Mouse (Mus musculus): ENCODE results near the gene Slc2a4. TPM values are rescaled to one million over a fixed set of nuclear protein-coding genes. Genes with fewer than 3 reads are reported as not detected.
"Not testable (repeated sequence)": the region's sequence is repeated elsewhere in the genome, so short reads cannot be mapped to it uniquely, and the experiment has no call there.

The Slc2a4 gene
- total and polyA plus RNA-seq, 2 experiments from 2014 or later: 6.1 to 12.8 TPM

- peak; percentile 37 for DNase-seq (ENCODE audit: low spot score)
- WGBS: 48% methylated on average over 3 of the region's 3 CpGs
These were observed 15.7 kb downstream of the Slc2a4 start for GRCm38 (mm10) chr11:69932254-69932653.

GRCm38 (mm10) chr11:69931769-69932168 is 16.2 kb downstream of the Slc2a4 start:
- Histone ChIP-seq H3K4me1 (ENCODE audit: insufficient read depth, low read length) (peaks cover 14% of the 10 kb centered on the region; the same call in 1 of the 2 replicates), H3K27me3 (ENCODE audit: insufficient read depth, low read length) (peaks cover 6% of the 10 kb centered on the region; the same call in 1 of the 2 replicates), H3K9ac (replicated peaks; ENCODE audit: low read length) (no peak overlapping the region), H3K4me3 (ENCODE audit: low read length) (no peak overlapping the region), H3K9me3 (ENCODE audit: low read length) (no peaks in the 10 kb centered on the region), H3K27ac (no peak overlapping the region), H3K36me3 (ENCODE audit: insufficient read depth, low read length) (no peaks in the 10 kb centered on the region), H3K4me2 (ENCODE audit: low read depth, low read length) (no peak overlapping the region)
- WGBS: 74% methylated on average over 8 of the region's 8 CpGs
- DNase-seq (ENCODE audit: low spot score) (no peak), ATAC-seq (no peak)
- no peak for TF ChIP-seq CTCF (IDR thresholded peaks at IDR 0.05; ENCODE audit: low read depth)

More at GRCm38 (mm10) chr11:69932254-69932653, 15.7 kb downstream of the Slc2a4 start:
- no peaks in the 10 kb centered on the region for H3K36me3 ChIP-seq (ENCODE audit: insufficient read depth, low read length)
- ATAC-seq: no peak
- peaks cover 6% of the 10 kb centered on the region; the same call in 1 of the 2 replicates for H3K27me3 ChIP-seq (ENCODE audit: insufficient read depth, low read length)
- no peak overlapping the region for H3K4me3 ChIP-seq (ENCODE audit: low read length)
- H3K4me2 ChIP-seq (ENCODE audit: low read depth, low read length): no peak overlapping the region
- H3K9me3 ChIP-seq (ENCODE audit: low read length): no peaks in the 10 kb centered on the region
- TF ChIP-seq CTCF (IDR thresholded peaks at IDR 0.05; ENCODE audit: low read depth): peak; percentile 22
- H3K27ac ChIP-seq: no peak overlapping the region
- H3K4me1 ChIP-seq (ENCODE audit: insufficient read depth, low read length): peaks cover 16% of the 10 kb centered on the region; the same call in 1 of the 2 replicates
- H3K9ac ChIP-seq (replicated peaks; ENCODE audit: low read length): no peak overlapping the region

- Histone ChIP-seq H3K4me2 (ENCODE audit: low read depth, low read length) (no peak overlapping the region), H3K9me3 (ENCODE audit: low read length) (no peaks in the 10 kb centered on the region), H3K36me3 (ENCODE audit: insufficient read depth, low read length) (no peaks in the 10 kb centered on the region), H3K9ac (replicated peaks; ENCODE audit: low read length) (no peak overlapping the region), H3K27ac (no peak overlapping the region), H3K4me1 (ENCODE audit: insufficient read depth, low read length) (peaks cover 7% of the 10 kb centered on the region; the same call in 1 of the 2 replicates), H3K4me3 (ENCODE audit: low read length) (no peak overlapping the region), H3K27me3 (ENCODE audit: insufficient read depth, low read length) (peaks cover 6% of the 10 kb centered on the region; the same call in 1 of the 2 replicates)
- ATAC-seq: no peak
- DNase-seq (ENCODE audit: low spot score): no peak
- WGBS: 69% methylated on average over 3 of the region's 3 CpGs
- TF ChIP-seq CTCF (IDR thresholded peaks at IDR 0.05; ENCODE audit: low read depth): no peak
These were observed 16.9 kb downstream of the Slc2a4 start for GRCm38 (mm10) chr11:69930967-69931537.

- not testable (repeated sequence) for DNase-seq (ENCODE audit: low spot score); H3K27ac ChIP-seq; H3K4me2 ChIP-seq (ENCODE audit: low read depth, low read length); ATAC-seq; H3K9ac ChIP-seq (replicated peaks; ENCODE audit: low read length); H3K4me3 ChIP-seq (ENCODE audit: low read length); H3K9me3 ChIP-seq (ENCODE audit: low read length); H3K4me1 ChIP-seq (ENCODE audit: insufficient read depth, low read length); H3K27me3 ChIP-seq (ENCODE audit: insufficient read depth, low read length); H3K36me3 ChIP-seq (ENCODE audit: insufficient read depth, low read length)
- 90% methylated on average over 8 of the region's 8 CpGs for WGBS
These were observed 17.8 kb downstream of the Slc2a4 start for GRCm38 (mm10) chr11:69930176-69930575.

- no peak for TF ChIP-seq CTCF (IDR thresholded peaks at IDR 0.05; ENCODE audit: low read depth)
These were observed 18.3 kb downstream of the Slc2a4 start for GRCm38 (mm10) chr11:69929712-69930111.

GRCm38 (mm10) chr11:69927501-69927900 is 20.5 kb downstream of the Slc2a4 start:
- H3K27ac ChIP-seq: no peak overlapping the region
- no peak for TF ChIP-seq CTCF (IDR thresholded peaks at IDR 0.05; ENCODE audit: low read depth)
- ATAC-seq (no peak), DNase-seq (ENCODE audit: low spot score) (no peak)
- H3K36me3 ChIP-seq (ENCODE audit: insufficient read depth, low read length): no peaks in the 10 kb centered on the region
- no peaks in the 10 kb centered on the region for H3K27me3 ChIP-seq (ENCODE audit: insufficient read depth, low read length)
- H3K9me3 ChIP-seq (ENCODE audit: low read length): no peaks in the 10 kb centered on the region
- WGBS: 99% methylated on average over 2 of the region's 2 CpGs
- H3K9ac ChIP-seq (replicated peaks; ENCODE audit: low read length): no peak overlapping the region
- peaks cover under 1% of the 10 kb centered on the region; the same call in 1 of the 2 replicates for H3K4me1 ChIP-seq (ENCODE audit: insufficient read depth, low read length)
- H3K4me3 ChIP-seq (ENCODE audit: low read length): no peak overlapping the region
- no peak overlapping the region for H3K4me2 ChIP-seq (ENCODE audit: low read depth, low read length)

More at GRCm38 (mm10) chr11:69929712-69930111, 18.3 kb downstream of the Slc2a4 start:
- Histone ChIP-seq H3K9ac (replicated peaks; ENCODE audit: low read length) (no peak overlapping the region), H3K27ac (no peak overlapping the region), H3K4me1 (ENCODE audit: insufficient read depth, low read length) (no peaks in the 10 kb centered on the region), H3K9me3 (ENCODE audit: low read length) (no peaks in the 10 kb centered on the region), H3K27me3 (ENCODE audit: insufficient read depth, low read length) (0 out of 2 replicates have a peak, but pooled peaks cover under 1% of the 10 kb centered on the region), H3K4me2 (ENCODE audit: low read depth, low read length) (no peak overlapping the region), H3K36me3 (ENCODE audit: insufficient read depth, low read length) (no peaks in the 10 kb centered on the region), H3K4me3 (ENCODE audit: low read length) (no peak overlapping the region)
- ATAC-seq (no peak), DNase-seq (ENCODE audit: low spot score) (no peak)
- 86% methylated on average over 4 of the region's 4 CpGs for WGBS

- H3K9me3 ChIP-seq (ENCODE audit: low read length): no peaks in the 10 kb centered on the region
- no peaks in the 10 kb centered on the region for H3K27me3 ChIP-seq (ENCODE audit: insufficient read depth, low read length)
- WGBS: 63% methylated on average over 3 of the region's 3 CpGs
- H3K27ac ChIP-seq: no peak overlapping the region
- DNase-seq (ENCODE audit: low spot score) (no peak), ATAC-seq (no peak)
- H3K36me3 ChIP-seq (ENCODE audit: insufficient read depth, low read length): peaks cover 11% of the 10 kb centered on the region
- peak overlapping the region; percentile 63; the same call in 1 of the 2 replicates for H3K4me2 ChIP-seq (ENCODE audit: low read depth, low read length)
- H3K4me1 ChIP-seq (ENCODE audit: insufficient read depth, low read length): peaks cover 10% of the 10 kb centered on the region
- no peak for TF ChIP-seq CTCF (IDR thresholded peaks at IDR 0.05; ENCODE audit: low read depth)
- H3K4me3 ChIP-seq (ENCODE audit: low read length): no peak overlapping the region
- H3K9ac ChIP-seq (replicated peaks; ENCODE audit: low read length): no peak overlapping the region
These were observed 25.2 kb downstream of the Slc2a4 start for GRCm38 (mm10) chr11:69922796-69923195.

Measured in hindbrain, postnatal 0 days (tissue).